Mouse (Mus musculus) bone marrow, adult 2 months (tissue): Measurements from ENCODE around the gene Cdkn1c.

Experiments
- CTCF ChIP-seq: fragments of 200-500 bp; IDR thresholded peaks from 2 replicates; pipeline ENCODE4 v1.5.1; 2011; ENCODE audit warnings: low read length, control low read depth; ENCODE audit not compliant: control insufficient read depth, insufficient read depth
- POLR2A ChIP-seq: fragments of 200-500 bp; IDR thresholded peaks from 2 replicates; pipeline ENCODE4 v1.6.1; 2011; ENCODE audit warnings: low read depth, mild to moderate bottlenecking, control low read depth, low read length, borderline replicate concordance; ENCODE audit not compliant: control insufficient read depth

- no peak for TF ChIP-seq CTCF
- TF ChIP-seq POLR2A: no peak
Observed at GRCm38 (mm10) chr7:143460217-143460834, 524 bp downstream of the Cdkn1c start.
